Mouse (Mus musculus): Measurements from ENCODE around the gene Prkn.

- TF ChIP-seq TAL1 (conservative IDR thresholded peaks at IDR 0.05; ENCODE audit: low read depth, low read length) (no peak), CTCF (IDR thresholded peaks at IDR 0.05; ENCODE audit: low read depth, low read length) (no peak)
These were observed 777.4 kb downstream of the Prkn start for GRCm38 (mm10) chr17:11617552-11617951.

Data from G1E (cell line).